Mouse (Mus musculus) left cerebral cortex, adult 2 months (tissue): ENCODE measurements at regions not wholly inside any gene's neighbourhood (a gene's known extent, or its start where the extent isn't known, plus 50 kb on each side); places are given as distances from the start of the nearest gene placed in this dataset.

ENCODE experiments used
- DNase-seq, 2 experiments: peaks; one replicate each; pipeline ENCODE4 v3.0.0; 2021 to 2022; ENCODE audit warnings: low spot score in 2 of 2, mixed read lengths in 1 of 2; ENCODE audit errors: extremely low spot score in 1 of 2
- H3K27ac ChIP-seq: fragments of 200-600 bp; 2 replicates; pipeline ENCODE4 v1.8.1; 2022
- H3K4me3 ChIP-seq: fragments of 200-600 bp; 2 replicates; pipeline ENCODE4 v1.8.1; 2022
- CTCF ChIP-seq: fragments of 200-600 bp; IDR thresholded peaks from 2 replicates; pipeline ENCODE4 v1.8.1; 2022; ENCODE audit warnings: antibody characterized with exemption, mild to moderate bottlenecking, moderate library complexity
- intact Hi-C: fragments of 180-260 bp; cut with DNase I; formaldehyde crosslinking; loops from one replicate; pipeline ENCODE4 v1.15.1; 2025

DNA sequence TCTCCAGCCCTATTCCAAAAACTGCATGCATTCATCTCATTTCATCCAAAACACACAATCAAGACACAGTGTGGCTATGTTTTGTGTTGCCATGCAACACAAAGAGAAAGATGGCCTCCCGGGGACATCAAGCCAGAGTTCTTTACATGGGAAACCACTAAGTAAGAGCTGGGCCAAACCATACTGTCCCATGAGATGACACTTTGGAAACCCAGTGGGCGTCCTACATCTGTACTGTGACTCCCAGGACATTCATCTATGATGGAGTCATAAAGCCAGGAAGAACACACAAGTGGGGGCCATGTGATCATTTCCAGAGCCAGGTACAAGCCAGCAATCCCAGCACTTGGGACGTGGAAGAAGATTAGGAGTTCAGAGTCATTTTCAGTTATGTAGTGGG is 111.9 kb upstream of the Noct start:
- intact Hi-C loops = no loop called here
- no peak overlapping the region for H3K4me3 ChIP-seq
- H3K27ac ChIP-seq = no peak overlapping the region
- DNase-seq = no peak
- TF ChIP-seq CTCF = no peak

GRCm38 (mm10) chr3:51115921-51116320 is 108.3 kb upstream of the Noct start:
- DNase-seq = no peak
- intact Hi-C loops = no loop called here
- no peak for TF ChIP-seq CTCF
- H3K4me3 ChIP-seq = no peak overlapping the region
- no peak overlapping the region for H3K27ac ChIP-seq

GRCm38 (mm10) chr3:51118706-51119105 is 105.5 kb upstream of the Noct start:
- no peak for DNase-seq
- no peak overlapping the region for H3K27ac ChIP-seq
- TF ChIP-seq CTCF = no peak
- intact Hi-C loops = no loop called here
- H3K4me3 ChIP-seq = no peak overlapping the region

GRCm38 (mm10) chr3:51120522-51120921 is 103.7 kb upstream of the Noct start:
- TF ChIP-seq CTCF = no peak
- no peak overlapping the region for H3K4me3 ChIP-seq
- no peak for DNase-seq
- intact Hi-C loops = loop anchor here (5.0 kb wide), 2 partner anchors 213 to 738 kb away; no protein-coding TSS in a partner anchor
- H3K27ac ChIP-seq = no peak overlapping the region

DNA sequence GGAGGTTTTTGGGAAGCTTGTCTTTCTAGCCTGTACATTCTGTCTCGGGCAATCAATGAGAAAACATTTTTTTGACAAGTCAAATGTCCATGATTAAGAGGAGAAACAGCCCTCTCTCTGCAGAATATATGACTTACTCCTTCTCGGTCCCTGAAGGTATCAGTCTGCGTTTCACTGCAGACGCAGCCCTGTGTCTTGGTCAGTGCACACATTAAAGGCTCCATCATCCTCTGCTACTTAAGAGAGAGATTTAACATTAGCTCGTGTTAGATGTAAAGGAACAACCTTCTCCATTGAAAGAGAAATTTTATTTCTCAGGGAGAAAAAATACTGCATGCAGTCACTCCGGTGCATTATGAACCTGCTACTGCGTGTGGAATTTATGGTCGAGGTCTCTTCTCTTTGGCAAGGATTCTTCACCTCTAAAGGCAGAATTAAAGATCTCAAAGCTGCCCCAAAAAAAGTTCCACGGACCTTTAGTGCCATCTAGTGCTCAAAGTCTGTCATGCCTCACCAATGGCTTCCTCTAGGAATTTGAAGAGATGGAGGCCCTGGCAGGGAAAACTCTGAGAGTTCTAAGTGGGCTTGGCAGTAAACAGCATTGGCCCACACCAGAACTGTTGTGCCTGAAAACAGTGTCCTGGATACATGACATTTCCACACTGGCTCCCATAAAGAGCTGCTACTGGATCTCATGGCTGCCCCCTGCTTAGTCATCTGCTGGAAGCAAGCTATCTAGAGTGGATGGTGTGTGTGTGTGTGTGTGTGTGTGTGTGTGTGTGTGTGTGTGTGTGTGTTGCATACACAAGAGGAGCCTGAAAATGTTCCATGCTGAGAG is 102.3 kb upstream of the Noct start:
- H3K27ac ChIP-seq = peak overlapping the region; percentile 66; the same call in 1 of the 2 replicates
- H3K4me3 ChIP-seq = 0 out of 2 replicates have a peak overlapping the region, but pooled peaks have one; percentile 24
- peak; percentile 76 to 78 for DNase-seq
- peak; percentile 87 for TF ChIP-seq CTCF
- intact Hi-C loops = loop anchor here (1.0 to 5.0 kb wide), 3 partner anchors 215 to 818 kb away; no protein-coding TSS in a partner anchor

DNA sequence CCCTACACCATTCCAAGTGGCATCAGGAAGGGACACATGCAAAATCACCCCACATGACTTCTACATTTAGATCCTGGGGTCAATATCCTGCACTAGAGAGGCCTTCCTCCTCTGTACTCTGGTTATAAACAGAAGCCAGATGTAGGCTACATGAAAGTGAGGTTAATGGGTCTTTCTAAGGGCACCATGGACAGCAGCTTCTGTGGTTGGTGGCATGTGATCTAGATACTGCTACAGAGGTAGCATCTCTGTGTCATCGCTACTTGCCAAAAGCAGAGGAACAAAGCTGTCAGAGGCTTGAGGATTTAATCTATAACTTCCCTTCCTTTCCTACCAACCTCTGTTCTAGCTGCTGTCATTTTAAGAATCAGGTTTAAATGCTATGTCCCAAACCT is 101.7 kb upstream of the Noct start:
- no peak for TF ChIP-seq CTCF
- intact Hi-C loops = loop anchor here (1.0 to 5.0 kb wide), 3 partner anchors 215 to 818 kb away; no protein-coding TSS in a partner anchor
- no peak for DNase-seq
- no peak overlapping the region for H3K4me3 ChIP-seq
- no peak overlapping the region for H3K27ac ChIP-seq

GRCm38 (mm10) chr3:51127875-51128274 is 96.4 kb upstream of the Noct start:
- Histone ChIP-seq H3K27ac (no peak overlapping the region), H3K4me3 (no peak overlapping the region)
- TF ChIP-seq CTCF = no peak
- intact Hi-C loops = loop anchor here (5.0 kb wide), 1 partner anchor 239 kb away; no protein-coding TSS in a partner anchor
- DNase-seq = no peak

DNA sequence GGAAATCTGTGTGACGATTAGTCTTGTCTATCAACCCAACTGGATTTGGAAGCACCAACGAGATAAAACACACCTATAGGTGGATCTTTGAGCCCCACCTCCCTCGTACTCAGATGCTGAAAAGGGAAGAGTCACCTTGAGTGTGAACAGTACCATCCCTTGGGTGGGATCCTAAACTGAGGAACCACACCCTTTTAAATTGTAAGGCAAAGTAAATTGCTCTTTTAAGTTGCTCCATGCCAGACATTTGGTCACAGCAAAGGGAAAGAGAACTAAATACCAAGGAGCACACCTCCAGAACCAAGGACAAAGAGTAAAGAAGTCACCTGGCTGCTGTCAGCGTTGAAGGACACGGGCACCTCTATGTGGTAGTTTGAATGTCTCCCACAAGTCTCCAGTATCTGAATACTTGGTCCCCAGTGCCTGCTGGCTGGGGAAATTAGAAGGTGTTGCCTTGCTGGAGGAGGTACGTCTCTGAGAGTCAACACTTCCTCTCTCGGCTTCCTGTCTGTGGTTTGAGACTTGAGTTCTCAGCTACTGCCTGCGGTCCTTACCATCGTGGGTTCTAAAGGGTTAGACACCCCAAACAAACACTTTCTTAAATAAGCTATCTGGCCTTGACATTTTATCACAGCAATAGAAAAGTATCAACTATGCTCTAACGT is 95.6 kb upstream of the Noct start:
- Histone ChIP-seq H3K4me3 (no peak overlapping the region), H3K27ac (no peak overlapping the region)
- no peak for DNase-seq
- TF ChIP-seq CTCF = no peak
- intact Hi-C loops = loop anchor here (5.0 kb wide), 1 partner anchor 239 kb away; no protein-coding TSS in a partner anchor

GRCm38 (mm10) chr3:51130709-51131108 is 93.5 kb upstream of the Noct start:
- no peak overlapping the region for H3K4me3 ChIP-seq
- no peak for DNase-seq
- no peak for TF ChIP-seq CTCF
- H3K27ac ChIP-seq = no peak overlapping the region
- intact Hi-C loops = no loop called here

DNA sequence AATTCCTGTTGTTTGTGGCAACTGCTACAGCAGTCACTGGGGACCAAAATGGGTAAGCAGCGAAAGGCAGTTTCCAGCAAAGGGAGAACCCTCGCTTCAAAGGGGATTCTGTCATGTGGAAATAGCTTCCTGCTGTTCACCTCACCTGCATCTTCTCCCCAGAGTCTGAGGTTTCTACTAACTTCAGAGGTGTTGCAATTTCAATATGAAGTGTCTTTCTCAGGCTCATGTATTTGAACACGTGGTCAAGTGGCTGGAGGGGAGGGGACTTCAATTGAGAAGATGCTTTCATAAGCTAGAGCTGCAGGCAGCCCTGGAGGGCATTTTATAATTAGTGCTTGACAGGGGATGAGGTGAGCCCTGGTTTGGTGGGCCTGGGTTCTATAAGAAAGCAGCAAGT is 92.9 kb upstream of the Noct start:
- intact Hi-C loops = no loop called here
- no peak overlapping the region for H3K4me3 ChIP-seq
- H3K27ac ChIP-seq = no peak overlapping the region
- DNase-seq = no peak
- TF ChIP-seq CTCF = no peak

DNA sequence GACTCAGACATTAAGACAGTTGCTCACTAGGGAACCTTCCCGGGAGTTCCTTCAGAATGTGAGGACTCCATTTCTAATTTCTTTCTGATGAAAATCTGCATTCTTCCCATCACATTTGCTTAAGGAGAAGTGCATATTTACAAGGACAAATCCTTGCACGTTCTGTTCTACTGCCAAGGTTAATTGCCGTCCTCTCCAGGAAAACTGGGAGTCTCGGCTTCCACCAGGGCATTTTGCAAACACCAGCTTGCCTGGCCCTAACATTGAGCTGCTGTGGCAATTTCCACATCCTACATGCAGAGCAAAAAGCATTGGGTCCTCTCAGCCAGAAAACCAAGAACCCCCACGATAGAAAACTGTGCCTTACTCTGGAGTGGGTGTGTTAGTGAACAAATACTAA is 91.5 kb upstream of the Noct start:
- H3K27ac ChIP-seq = no peak overlapping the region
- no peak overlapping the region for H3K4me3 ChIP-seq
- intact Hi-C loops = no loop called here
- TF ChIP-seq CTCF = no peak
- no peak for DNase-seq

DNA sequence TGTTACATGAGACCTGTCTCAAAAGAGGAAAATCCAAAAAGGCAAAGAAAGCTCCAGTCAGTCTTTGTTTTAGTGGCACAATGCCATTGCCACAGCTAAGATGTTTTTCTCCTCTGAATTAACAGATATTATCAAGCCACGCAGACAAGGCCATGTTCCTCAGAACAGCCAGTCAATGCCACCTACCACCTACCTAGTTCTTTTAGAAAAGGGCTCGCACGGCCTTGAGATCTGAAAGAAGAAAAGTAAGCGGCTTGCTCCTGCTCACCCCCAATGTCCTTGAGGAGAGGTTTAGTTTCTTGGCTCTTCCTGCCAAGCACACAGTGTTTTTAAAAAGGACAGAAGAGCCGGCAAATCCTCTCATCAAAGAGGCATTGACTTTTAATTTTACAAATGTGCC is 88.7 kb upstream of the Noct start:
- no peak for TF ChIP-seq CTCF
- Histone ChIP-seq H3K27ac (no peak overlapping the region), H3K4me3 (no peak overlapping the region)
- no peak for DNase-seq
- intact Hi-C loops = no loop called here
